Mouse (Mus musculus) forebrain, postnatal 0 days (tissue): ENCODE data around the gene Ptpa. TPM values are rescaled to one million over a fixed set of nuclear protein-coding genes. Genes with fewer than 3 reads are reported as not detected.
"Not testable (repeated sequence)": the region's sequence is repeated elsewhere in the genome, so short reads cannot be mapped to it uniquely, and the experiment has no call there.

Experiments
- ATAC-seq: fragments of 200-750 bp; cut with Nextera tagmentation; 2 replicates; pipeline ENCODE4 v1.8.0; 2017; ENCODE audit warnings: mild to moderate bottlenecking, moderate library complexity
- DNase-seq: peaks from one replicate; pipeline ENCODE4 v3.0.0-alpha.2; 2015
- H3K27ac ChIP-seq: fragments of 300-500 bp; sonication (generic); 2 replicates; pipeline ENCODE4 v1.5.1; 2014; ENCODE audit warnings: low read depth, mild to moderate bottlenecking, antibody characterized with exemption, low read length, moderate library complexity, mixed read lengths
- H3K27me3 ChIP-seq: fragments of 300-500 bp; sonication (generic); 2 replicates; pipeline ENCODE4 v1.6.1; 2014; ENCODE audit warnings: mild to moderate bottlenecking, low read length, mixed read lengths; ENCODE audit not compliant: insufficient read depth
- H3K36me3 ChIP-seq: fragments of 300-500 bp; sonication (generic); 2 replicates; pipeline ENCODE4 v1.6.1; 2014; ENCODE audit warnings: mild to moderate bottlenecking, moderate library complexity; ENCODE audit not compliant: insufficient read depth
- H3K4me1 ChIP-seq: fragments of 300-500 bp; sonication (generic); 2 replicates; pipeline ENCODE4 v1.6.1; 2014; ENCODE audit warnings: antibody characterized with exemption; ENCODE audit not compliant: insufficient read depth
- H3K4me2 ChIP-seq: fragments of 300-500 bp; sonication (generic); 2 replicates; pipeline ENCODE4 v1.6.1; 2014; ENCODE audit warnings: low read depth, mild to moderate bottlenecking, moderate library complexity
- H3K4me3 ChIP-seq: fragments of 300-500 bp; sonication (generic); 2 replicates; pipeline ENCODE4 v1.5.1; 2014; ENCODE audit warnings: low read depth, low read length, mixed read lengths
- H3K9ac ChIP-seq: fragments of 300-500 bp; sonication (generic); 2 replicates; pipeline ENCODE4 v1.6.1; 2014; ENCODE audit warnings: mild to moderate bottlenecking
- H3K9me3 ChIP-seq: fragments of 300-500 bp; sonication (generic); 2 replicates; pipeline ENCODE4 v1.6.1; 2016; ENCODE audit warnings: low read length
- CTCF ChIP-seq: sonication (generic); IDR thresholded peaks from 2 replicates; pipeline ENCODE4 v1.5.1; 2016; ENCODE audit warnings: antibody characterized with exemption, control low read depth, low read depth
- WGBS: fragments of 180-500 bp; shearing (Covaris S2); extraction: QIAGEN DNeasy Blood & Tissue Kit; methylation state at CpG from one replicate; pipeline ENCODE4 v1.1.7; 2014; 5-methylcytosine and 5-hydroxymethylcytosine counted together
- polyA plus RNA-seq: library from polyadenylated mRNA; unstranded; fragments of >200 nt; fragmentation: Nextera tagmentation; extraction: Ambion mirVana; gene quantifications from 2 replicates; pipeline ENCODE4 v1.2.1, GENCODE M21; 2015
- total RNA-seq: library from RNA; depleted of rRNA; stranded (reverse); fragments of >200 nt; gene quantifications from 2 replicates; pipeline ENCODE4 v1.2.3, GENCODE M21; 2014

Ptpa gene
- total and polyA plus RNA-seq, 2 experiments from 2014 or later = 132 to 148 TPM

DNA sequence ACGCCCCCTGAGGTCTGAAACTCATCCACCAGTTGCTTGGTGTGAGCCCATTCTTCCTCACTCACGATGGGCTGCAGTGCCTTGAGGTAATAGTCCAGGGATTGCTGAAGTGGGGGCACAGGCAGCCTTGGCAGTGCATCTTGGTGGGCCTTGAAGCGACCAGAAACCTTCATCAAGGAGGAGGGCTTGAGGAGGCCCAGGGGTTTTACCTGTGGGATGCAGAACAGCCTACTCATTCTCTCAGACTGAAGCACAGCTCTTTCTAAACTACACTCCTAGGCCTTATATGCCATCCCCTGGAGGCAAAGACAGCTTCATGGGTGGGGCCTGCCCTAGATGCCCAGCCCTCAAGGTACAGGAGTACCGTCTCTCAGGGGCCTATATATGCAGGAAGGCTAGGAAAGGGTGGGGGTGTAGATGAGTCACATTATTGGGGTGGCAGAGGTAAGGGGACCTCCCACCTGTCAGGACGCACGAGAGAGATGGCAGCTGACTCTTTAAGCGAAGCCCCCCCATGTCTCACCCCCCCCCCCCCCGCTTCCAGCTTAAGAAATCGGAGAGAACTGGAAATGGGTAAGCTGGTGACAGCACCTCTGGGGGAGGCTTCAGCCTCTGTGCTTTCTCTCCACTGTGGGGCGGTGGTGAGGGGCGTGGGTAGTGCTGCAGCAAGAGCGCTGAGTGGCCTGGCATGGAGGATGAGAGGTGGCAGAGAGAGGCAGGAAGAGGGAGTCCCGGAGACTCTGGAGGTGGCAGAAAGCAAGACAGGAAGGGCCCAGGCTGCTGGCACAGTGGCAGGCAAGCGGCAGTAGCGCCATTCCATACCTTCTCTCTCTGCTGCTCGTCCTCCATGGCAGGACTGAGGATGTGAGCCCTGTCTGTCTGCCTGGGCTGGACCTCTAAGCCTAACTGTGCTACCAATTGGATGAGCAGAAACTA lies 2.5 kb upstream of the Ptpa start:
- peak overlapping the region; percentile 85; the same call in 1 of the 2 replicates for H3K4me2 ChIP-seq
- H3K9ac ChIP-seq = peak overlapping the region; percentile 18; the same call in 1 of the 2 replicates
- no peaks in the 10 kb centered on the region for H3K27me3 ChIP-seq
- no peaks in the 10 kb centered on the region for H3K9me3 ChIP-seq
- H3K36me3 ChIP-seq = peaks cover 36% of the 10 kb centered on the region
- no peak overlapping the region for H3K27ac ChIP-seq
- 66% methylated on average over 16 of the region's 16 CpGs for WGBS
- 0 out of 2 replicates have a peak, but pooled peaks have one; percentile 3 for TF ChIP-seq CTCF
- H3K4me1 ChIP-seq = peaks cover 11% of the 10 kb centered on the region
- ATAC-seq = no peak
- DNase-seq = no peak
- no peak overlapping the region for H3K4me3 ChIP-seq

- Histone ChIP-seq H3K4me1 (peaks cover 13% of the 10 kb centered on the region), H3K9ac (0 out of 2 replicates have a peak overlapping the region, but pooled peaks have one; percentile 90), H3K4me2 (peak overlapping the region; percentile 85), H3K4me3 (no peak overlapping the region), H3K9me3 (no peaks in the 10 kb centered on the region), H3K27ac (no peak overlapping the region), H3K36me3 (peaks cover 29% of the 10 kb centered on the region), H3K27me3 (no peaks in the 10 kb centered on the region)
- DNase-seq (no peak), ATAC-seq (no peak)
- 87% methylated on average over 4 of the region's 4 CpGs for WGBS
- TF ChIP-seq CTCF = no peak
These were observed 1.7 kb upstream of the Ptpa start for GRCm38 (mm10) chr2:30414101-30414500.

DNA sequence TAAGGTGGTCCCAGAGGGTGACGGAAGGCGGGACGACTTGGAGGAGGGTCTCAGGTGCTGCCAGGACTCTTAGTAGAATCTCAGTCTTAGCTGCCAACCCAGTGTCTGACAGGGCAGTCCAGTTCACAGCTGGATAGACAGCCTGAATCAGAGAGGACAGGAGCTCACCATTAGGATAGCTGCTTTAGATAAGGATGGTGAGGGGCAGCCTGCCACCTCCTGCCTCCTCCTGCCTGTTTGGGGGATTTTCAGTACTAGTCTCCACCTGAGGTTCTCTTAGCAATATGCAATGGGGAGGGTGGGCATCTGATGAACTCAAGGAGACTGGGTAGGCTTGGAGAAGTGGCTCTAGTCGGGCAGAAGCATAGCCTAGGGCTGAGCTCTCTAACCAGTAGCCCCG lies 1.2 kb upstream of the Ptpa start:
- H3K9me3 ChIP-seq = no peaks in the 10 kb centered on the region
- peaks cover 23% of the 10 kb centered on the region for H3K36me3 ChIP-seq
- H3K9ac ChIP-seq = peak overlapping the region; percentile 90
- WGBS = 43% methylated on average over 5 of the region's 5 CpGs
- TF ChIP-seq CTCF = no peak
- H3K4me1 ChIP-seq = peaks cover 16% of the 10 kb centered on the region
- H3K4me3 ChIP-seq = peak overlapping the region; percentile 85
- ATAC-seq (no peak), DNase-seq (peak; percentile 24)
- H3K27ac ChIP-seq = no peak overlapping the region; the same call in 1 of the 2 replicates
- H3K27me3 ChIP-seq = no peaks in the 10 kb centered on the region
- H3K4me2 ChIP-seq = peak overlapping the region; percentile 85

DNA sequence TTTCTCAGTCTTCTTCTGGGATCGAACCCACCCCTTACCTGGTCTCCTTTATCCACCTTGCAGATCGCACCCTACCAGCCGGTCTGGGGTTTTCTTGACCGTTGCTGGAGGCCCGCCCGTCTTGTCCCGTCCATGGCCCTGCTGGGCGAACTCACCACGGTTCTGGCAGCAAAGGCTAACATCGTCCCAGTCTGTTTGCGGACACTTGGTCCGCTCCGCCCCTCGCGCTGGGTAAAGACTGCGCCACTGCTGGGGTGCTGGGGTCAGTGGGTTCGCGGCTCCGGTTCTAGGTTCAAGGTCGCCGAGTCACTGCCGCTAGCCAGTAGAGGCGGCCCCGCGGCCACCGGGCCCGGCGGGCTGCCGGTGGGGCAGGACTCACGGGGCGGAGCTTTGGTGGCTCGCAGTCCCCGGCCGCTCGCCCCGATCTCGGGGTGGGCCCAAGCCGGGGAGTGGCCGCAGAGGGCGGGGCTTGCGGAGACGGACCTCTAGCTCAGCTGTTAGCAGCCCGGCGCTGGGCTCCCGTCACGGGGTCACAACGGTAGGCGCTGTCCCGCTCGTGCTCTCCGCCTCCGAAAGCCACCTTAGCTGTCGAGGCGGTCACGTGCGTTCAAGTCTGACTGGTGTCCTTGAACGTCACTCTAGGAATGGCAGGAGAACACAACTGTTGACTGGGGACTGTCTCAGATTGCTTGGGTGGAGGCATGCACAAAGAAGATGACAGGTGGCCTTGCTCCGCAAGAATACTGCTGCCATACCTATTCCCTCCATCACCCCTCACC lies 493 bp upstream of the Ptpa start, which contains the start of gene Crat:
Gene Crat (minus strand): TSS at position 657 of the 779 bp plus-strand sequence.
- Histone ChIP-seq H3K9ac (peak within 1 kb of the TSS; percentile 90), H3K4me3 (peak within 1 kb of the TSS; percentile 85), H3K4me1 (peaks cover 16% of the 10 kb centered on the region), H3K9me3 (no peaks in the 10 kb centered on the region), H3K27ac (peak within 1 kb of the TSS; percentile 97), H3K36me3 (peaks cover 17% of the 10 kb centered on the region), H3K4me2 (peak within 1 kb of the TSS; percentile 85), H3K27me3 (no peaks in the 10 kb centered on the region)
- ATAC-seq = peak; percentile 79
- no peak for DNase-seq
- TF ChIP-seq CTCF = no peak
- 3% methylated on average over 58 of the region's 58 CpGs for WGBS

GRCm38 (mm10) chr2:30416649-30416965 lies 768 bp downstream of the Ptpa start:
- peak overlapping the region; percentile 97 for H3K27ac ChIP-seq
- peak overlapping the region; percentile 85 for H3K4me2 ChIP-seq
- WGBS = 2% methylated on average over 7 of the region's 7 CpGs
- H3K9me3 ChIP-seq = no peaks in the 10 kb centered on the region
- H3K27me3 ChIP-seq = no peaks in the 10 kb centered on the region
- peak overlapping the region; percentile 85 for H3K4me3 ChIP-seq
- H3K9ac ChIP-seq = peak overlapping the region; percentile 90
- H3K4me1 ChIP-seq = peaks cover 16% of the 10 kb centered on the region
- DNase-seq = peak; percentile 33
- ATAC-seq = no peak
- no peak for TF ChIP-seq CTCF
- H3K36me3 ChIP-seq = 0 out of 2 replicates have a peak, but pooled peaks cover 10% of the 10 kb centered on the region

- peaks cover 16% of the 10 kb centered on the region for H3K4me1 ChIP-seq
- H3K9ac ChIP-seq, H3K9me3 ChIP-seq, H3K27ac ChIP-seq, H3K27me3 ChIP-seq, DNase-seq, H3K36me3 ChIP-seq, H3K4me3 ChIP-seq, ATAC-seq: not testable (repeated sequence)
- 83% methylated on average over 6 of the region's 6 CpGs for WGBS
- H3K4me2 ChIP-seq = peak overlapping the region; percentile 85
These were observed 1.3 kb downstream of the Ptpa start for GRCm38 (mm10) chr2:30417154-30417553.
